Mouse (Mus musculus): ENCODE measurements at regions not wholly inside any gene's neighbourhood (a gene's known extent, or its start where the extent isn't known, plus 50 kb on each side); places are given as distances from the start of the nearest gene placed in this dataset.

- no peak for DNase-seq (ENCODE audit: low spot score)
Observed at GRCm38 (mm10) chr6:112133522-112133921, 140.0 kb upstream of the Lmcd1 start.

- DNase-seq (ENCODE audit: low spot score): no peak
Observed at GRCm38 (mm10) chr6:112152535-112153364, 120.8 kb upstream of the Lmcd1 start.

GRCm38 (mm10) chr6:112167487-112167886, 106.1 kb upstream of the Lmcd1 start:
- DNase-seq (ENCODE audit: low spot score): no peak

GRCm38 (mm10) chr6:112176344-112176743, 97.2 kb upstream of the Lmcd1 start:
- no peak for DNase-seq (ENCODE audit: low spot score)

GRCm38 (mm10) chr6:112187636-112188035, 85.9 kb upstream of the Lmcd1 start:
- no peak for DNase-seq (ENCODE audit: low spot score)

GRCm38 (mm10) chr6:112191032-112191431, 82.5 kb upstream of the Lmcd1 start:
- peak; percentile 83 for DNase-seq (ENCODE audit: low spot score)

- DNase-seq (ENCODE audit: low spot score): peak; percentile 84
Observed at GRCm38 (mm10) chr6:112197445-112197844, 76.1 kb upstream of the Lmcd1 start.

- no peak for DNase-seq (ENCODE audit: low spot score)
Observed at GRCm38 (mm10) chr6:112199241-112199640, 74.3 kb upstream of the Lmcd1 start.

GRCm38 (mm10) chr6:112202120-112202519, 71.4 kb upstream of the Lmcd1 start:
- no peak for DNase-seq (ENCODE audit: low spot score)

GRCm38 (mm10) chr6:112203321-112203720, 70.2 kb upstream of the Lmcd1 start:
- no peak for DNase-seq (ENCODE audit: low spot score)

GRCm38 (mm10) chr6:112204956-112205355, 68.6 kb upstream of the Lmcd1 start:
- DNase-seq (ENCODE audit: low spot score): no peak

- no peak for DNase-seq (ENCODE audit: low spot score)
Observed at GRCm38 (mm10) chr6:112205420-112205995, 68.0 kb upstream of the Lmcd1 start.

- peak; percentile 53 for DNase-seq (ENCODE audit: low spot score)
Observed at GRCm38 (mm10) chr6:112207229-112207628, 66.3 kb upstream of the Lmcd1 start.

GRCm38 (mm10) chr6:112210238-112210950, 63.2 kb upstream of the Lmcd1 start:
- no peak for DNase-seq (ENCODE audit: low spot score)

GRCm38 (mm10) chr6:112216868-112217267, 56.7 kb upstream of the Lmcd1 start:
- DNase-seq (ENCODE audit: low spot score): no peak

- DNase-seq (ENCODE audit: low spot score): no peak
Observed at GRCm38 (mm10) chr6:112218248-112218647, 55.3 kb upstream of the Lmcd1 start.

GRCm38 (mm10) chr6:112219641-112220040, 53.9 kb upstream of the Lmcd1 start:
- DNase-seq (ENCODE audit: low spot score): no peak

- DNase-seq (ENCODE audit: low spot score): no peak
Observed at GRCm38 (mm10) chr6:112220149-112220548, 53.4 kb upstream of the Lmcd1 start.

- no peak for DNase-seq (ENCODE audit: low spot score)
Observed at GRCm38 (mm10) chr6:112221373-112221772, 52.2 kb upstream of the Lmcd1 start.

GRCm38 (mm10) chr6:112223325-112223724, 50.2 kb upstream of the Lmcd1 start:
- no peak for DNase-seq (ENCODE audit: low spot score)
